In genomic region chr2:109692266-109693177, GRCm38 (mm10) we compare ENCODE assay signal across 8 mouse cellular contexts. TPM values are rescaled to one million over a fixed set of nuclear protein-coding genes. Genes with fewer than 3 reads are reported as not detected.
DNase-seq lines count a peak whose midpoint lies in the region; ATAC-seq and TF ChIP-seq lines count a peak whose summit lies in the region.

No protein-coding gene starts in this region.

- H3K27me3 ChIP-seq in heart, postnatal 0 days (ENCODE audit: control insufficient read depth, insufficient read depth, low read length): peaks cover 40% of the 10 kb centered on the region
- peaks cover 27% of the 10 kb centered on the region for H3K27me3 ChIP-seq in limb, embryonic 13.5 days

- H3K27ac ChIP-seq in heart, postnatal 0 days (ENCODE audit: low read depth): no peak overlapping the region
- H3K27ac ChIP-seq in limb, embryonic 13.5 days: no peak overlapping the region

- H3K4me3 ChIP-seq in heart, postnatal 0 days (ENCODE audit: low read depth, low read length): peak overlapping the region; percentile 52
- peak overlapping the region; percentile 65 for H3K4me3 ChIP-seq in limb, embryonic 13.5 days

- TF ChIP-seq EP300 in heart, postnatal 0 days (IDR thresholded peaks at IDR 0.05; ENCODE audit: low read depth): no peak

- no peak overlapping the region for H3K9ac ChIP-seq in heart, postnatal 0 days (replicated peaks; ENCODE audit: low read depth, low read length)
- H3K9ac ChIP-seq in limb, embryonic 13.5 days: peak overlapping the region; percentile 73

- H3K36me3 ChIP-seq in heart, postnatal 0 days (replicated peaks; ENCODE audit: control insufficient read depth, insufficient read depth, low read length): no peaks in the 10 kb centered on the region
- no peaks in the 10 kb centered on the region for H3K36me3 ChIP-seq in limb, embryonic 13.5 days

- H3K9me3 ChIP-seq in heart, postnatal 0 days (replicated peaks; ENCODE audit: control insufficient read depth, low read length): no peaks in the 10 kb centered on the region
- no peaks in the 10 kb centered on the region for H3K9me3 ChIP-seq in limb, embryonic 13.5 days

- peak overlapping the region; percentile 66 for H3K4me2 ChIP-seq in heart, postnatal 0 days (ENCODE audit: low read depth, low read length)
- peak overlapping the region; percentile 94 for H3K4me2 ChIP-seq in limb, embryonic 13.5 days (replicated peaks)

- DNase-seq in kidney, adult 9 months: peak; percentile 20
- DNase-seq in kidney, adult 11 months: no peak
- DNase-seq in cerebellum, adult 8-10 months: peak; percentile 48
- no peak for DNase-seq in heart, postnatal 0 days (ENCODE audit: low spot score)
- peak; percentile 63 for DNase-seq in retina, postnatal 1 day
- DNase-seq in spleen, postnatal 10 days (ENCODE audit: low spot score in 2 of 2): no peak

- ATAC-seq in heart, postnatal 0 days (ENCODE audit: insufficient read depth, low read depth): no peak
- ATAC-seq in limb, embryonic 13.5 days (ENCODE audit: low FRiP score, low read depth): no peak
- ATAC-seq in activated CD4-positive, CD25-positive, alpha-beta regulatory T cell, adult 4 months: no peak

- H3K4me1 ChIP-seq in heart, postnatal 0 days (ENCODE audit: control insufficient read depth, insufficient read depth): no peaks in the 10 kb centered on the region
- peaks cover 37% of the 10 kb centered on the region for H3K4me1 ChIP-seq in limb, embryonic 13.5 days

- WGBS in heart, postnatal 0 days: 3% methylated on average over 34 of the region's 34 CpGs
- WGBS in limb, embryonic 13.5 days: 4% methylated on average over 34 of the region's 34 CpGs

- TF ChIP-seq CTCF in heart, postnatal 0 days (IDR thresholded peaks at IDR 0.05; ENCODE audit: low read depth): peak; percentile 9; the same call in 1 of the 2 replicates

RNA-seq across cellular contexts. Expression of gene Bdnf, which starts 18.0 kb away (rescaled TPM):
- 0.04 TPM in 1 of 2 replicates, not detected in the other for total RNA-seq in heart, postnatal 0 days (2014; rRNA removed; ENCODE audit: low replicate concordance)
- polyA plus RNA-seq in heart, postnatal 0 days (2015; fragmentation: Nextera tagmentation; extraction: Ambion mirVana): 0.30 TPM in 2 replicates
- 3.2 and 3.4 TPM in 2 replicates for polyA plus RNA-seq in limb, embryonic 13.5 days (2015; fragmentation: Nextera tagmentation; extraction: Ambion mirVana)
- polyA plus RNA-seq in activated CD4-positive, CD25-positive, alpha-beta regulatory T cell, adult 4 months (2017; shearing (Covaris generic)): under 1 TPM in 1 of 2 experiments, not detected in 1; 0.12 TPM

Comparison
In these comparisons a context has a peak if more than half of its experiments do, and no peak if none do; other contexts are left out.
1. DNase-seq: peak in kidney, adult 9 months (single experiment), cerebellum, adult 8-10 months (single experiment) and retina, postnatal 1 day (single experiment); none in kidney, adult 11 months (single experiment), heart, postnatal 0 days (single experiment) and spleen, postnatal 10 days (0 of 2).